Mouse (Mus musculus) liver, adult 2 months (tissue): ENCODE measurements around the gene Ercc2.

Experiments used
- CTCF ChIP-seq: fragments of 200-500 bp; IDR thresholded peaks from 2 replicates; pipeline ENCODE4 v1.5.1; 2011; ENCODE audit warnings: low read depth, low read length, control low read depth
- POLR2A ChIP-seq: fragments of 200-500 bp; IDR thresholded peaks from 2 replicates; pipeline ENCODE4 v1.6.1; 2011; ENCODE audit warnings: low read length, control low read depth; ENCODE audit not compliant: insufficient read depth; ENCODE audit errors: extremely low read depth

DNA sequence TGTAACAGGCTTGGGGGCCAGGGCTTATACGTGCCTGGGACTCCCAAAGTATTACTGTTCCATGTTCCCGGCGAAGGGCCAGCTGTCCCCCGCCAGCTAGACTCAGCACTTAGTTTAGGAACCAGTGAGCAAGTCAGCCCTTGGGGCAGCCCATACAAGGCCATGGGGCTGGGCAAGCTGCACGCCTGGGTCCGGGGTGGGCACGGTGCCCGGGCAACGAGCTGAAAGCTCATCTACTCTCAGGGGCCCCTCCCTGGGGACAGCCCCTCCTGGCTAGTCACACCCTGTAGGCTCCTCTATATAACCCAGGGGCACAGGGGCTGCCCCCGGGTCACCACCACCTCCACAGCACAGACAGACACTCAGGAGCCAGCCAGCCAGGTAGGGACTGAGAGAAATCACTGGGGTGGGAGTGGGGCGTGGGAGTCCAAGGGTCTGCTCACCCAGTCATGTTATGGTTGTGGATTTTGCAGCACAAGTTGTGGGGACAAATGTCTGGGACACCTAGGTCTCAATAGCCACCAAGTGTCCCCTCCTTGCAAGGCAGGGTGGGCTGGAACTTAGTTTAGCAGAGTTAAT lies 29.0 kb downstream of the Ercc2 start:
- TF ChIP-seq POLR2A (no peak), CTCF (no peak)
